Mouse (Mus musculus) layer of hippocampus, adult 2 months (tissue): ENCODE measurements at regions not wholly inside any gene's neighbourhood (a gene's known extent, or its start where the extent isn't known, plus 50 kb on each side); places are given as distances from the start of the nearest gene placed in this dataset.

Experiments used
- DNase-seq, 2 experiments: peaks; one replicate each; pipeline ENCODE4 v3.0.0; 2022; ENCODE audit warnings: low spot score in 2 of 2
- H3K27ac ChIP-seq: fragments of 200-600 bp; 2 replicates; pipeline ENCODE4 v1.8.1; 2022
- H3K4me3 ChIP-seq: fragments of 200-600 bp; 2 replicates; pipeline ENCODE4 v1.8.1; 2022; ENCODE audit warnings: mild to moderate bottlenecking
- CTCF ChIP-seq: fragments of 200-600 bp; conservative IDR thresholded peaks from 2 replicates; pipeline ENCODE4 v1.8.1; 2022; ENCODE audit warnings: antibody characterized with exemption, mild to moderate bottlenecking, moderate library complexity

DNA sequence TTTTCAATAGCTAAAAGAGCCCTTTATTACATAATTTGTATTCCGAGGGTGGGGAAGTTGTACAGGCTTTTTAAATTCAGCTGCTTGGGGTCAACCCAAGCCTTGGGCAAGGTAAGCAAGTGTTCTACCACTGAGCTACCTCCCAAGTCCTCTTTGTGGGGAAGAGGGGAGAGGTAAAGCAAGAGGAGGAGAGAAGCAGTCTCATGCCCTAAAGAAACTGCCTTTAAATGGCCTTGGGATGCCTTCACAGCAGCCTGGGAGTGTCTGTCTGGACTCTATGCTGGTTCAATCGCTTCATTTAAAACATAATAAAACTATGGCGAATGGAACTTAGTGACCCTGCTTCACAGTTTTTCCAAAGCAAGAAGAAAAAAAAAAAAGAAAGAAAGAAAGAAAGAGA, 77.0 kb upstream of the Mad2l1 start:
- no peak for TF ChIP-seq CTCF
- H3K4me3 ChIP-seq = no peak overlapping the region
- no peak overlapping the region for H3K27ac ChIP-seq
- no peak for DNase-seq

DNA sequence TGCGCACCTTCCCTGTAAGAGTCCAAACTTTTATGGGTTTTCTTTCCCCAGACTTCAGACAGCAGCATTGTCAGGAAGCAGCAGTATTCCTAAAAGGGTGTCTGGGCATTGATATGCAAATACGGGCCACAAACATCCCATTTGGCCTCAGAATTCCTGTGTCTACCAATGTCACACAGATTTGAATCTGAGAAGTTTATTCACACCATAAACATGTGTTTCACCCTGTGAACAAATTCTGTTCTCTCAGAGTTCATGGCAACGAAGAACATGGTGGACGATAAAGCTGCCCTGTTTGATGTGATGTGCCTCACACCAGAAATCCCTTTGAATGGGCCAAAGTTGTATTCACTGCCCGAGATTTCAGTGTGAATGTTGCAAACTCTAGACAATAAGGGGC, 70.7 kb upstream of the Mad2l1 start:
- H3K27ac ChIP-seq = no peak overlapping the region
- no peak for DNase-seq
- no peak for TF ChIP-seq CTCF
- no peak overlapping the region for H3K4me3 ChIP-seq

DNA sequence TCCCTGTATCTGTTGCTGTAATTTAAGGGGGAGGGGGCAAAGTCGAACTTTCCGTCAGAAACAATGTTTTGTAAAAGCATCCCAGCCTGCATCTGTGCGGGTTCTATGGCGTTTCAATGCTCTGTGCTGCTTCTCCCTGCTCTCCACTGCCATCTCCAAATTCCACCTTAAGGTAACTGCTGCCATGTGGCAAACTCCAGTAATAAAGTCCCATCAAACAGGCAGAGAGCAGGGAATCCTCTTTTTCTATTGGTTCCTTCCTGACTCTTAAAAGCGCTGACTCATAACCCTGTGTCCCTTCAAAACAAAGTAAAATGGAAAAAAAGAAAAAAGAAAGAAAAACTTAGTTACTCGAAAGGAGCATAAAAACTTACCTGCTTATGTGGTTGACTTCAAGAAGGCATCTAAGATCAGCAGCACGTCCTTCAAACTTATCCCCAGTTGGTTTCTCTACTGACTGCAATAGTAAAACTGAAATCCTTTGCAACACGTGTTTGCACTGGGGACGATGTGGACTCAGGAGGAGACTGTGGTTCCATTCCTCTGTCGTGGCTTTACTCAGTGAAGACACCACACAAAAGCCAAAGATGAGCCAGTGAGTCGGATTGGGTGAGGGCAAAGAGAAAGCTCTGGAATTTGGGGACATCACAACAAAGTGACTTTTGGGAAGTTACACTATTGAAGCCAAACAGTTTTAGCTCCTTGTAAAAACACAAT, 69.9 kb upstream of the Mad2l1 start:
- DNase-seq = no peak
- TF ChIP-seq CTCF = no peak
- H3K27ac ChIP-seq = no peak overlapping the region
- H3K4me3 ChIP-seq = no peak overlapping the region

DNA sequence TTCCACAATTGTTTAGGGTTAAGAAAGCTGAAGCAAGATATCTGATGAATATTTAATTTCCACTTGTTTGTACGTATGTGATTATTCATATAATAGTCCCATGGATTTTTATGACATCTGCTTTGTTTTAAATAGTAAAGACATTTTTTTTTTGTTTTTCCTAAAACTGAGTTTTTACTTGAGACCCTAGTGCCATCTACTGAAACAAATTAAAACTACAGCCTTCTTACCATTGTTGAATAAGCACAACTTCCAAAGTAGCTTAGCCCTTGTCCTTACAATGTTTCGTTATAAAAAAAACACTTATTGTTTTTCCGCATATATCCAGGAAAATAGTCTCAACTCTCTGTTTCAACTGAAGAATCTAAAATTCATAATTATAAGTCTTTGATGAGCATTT, 68.4 kb upstream of the Mad2l1 start:
- Histone ChIP-seq H3K4me3 (no peak overlapping the region), H3K27ac (no peak overlapping the region)
- peak in 1 of 2 experiments; percentile 4 for DNase-seq
- TF ChIP-seq CTCF = peak; percentile 89

DNA sequence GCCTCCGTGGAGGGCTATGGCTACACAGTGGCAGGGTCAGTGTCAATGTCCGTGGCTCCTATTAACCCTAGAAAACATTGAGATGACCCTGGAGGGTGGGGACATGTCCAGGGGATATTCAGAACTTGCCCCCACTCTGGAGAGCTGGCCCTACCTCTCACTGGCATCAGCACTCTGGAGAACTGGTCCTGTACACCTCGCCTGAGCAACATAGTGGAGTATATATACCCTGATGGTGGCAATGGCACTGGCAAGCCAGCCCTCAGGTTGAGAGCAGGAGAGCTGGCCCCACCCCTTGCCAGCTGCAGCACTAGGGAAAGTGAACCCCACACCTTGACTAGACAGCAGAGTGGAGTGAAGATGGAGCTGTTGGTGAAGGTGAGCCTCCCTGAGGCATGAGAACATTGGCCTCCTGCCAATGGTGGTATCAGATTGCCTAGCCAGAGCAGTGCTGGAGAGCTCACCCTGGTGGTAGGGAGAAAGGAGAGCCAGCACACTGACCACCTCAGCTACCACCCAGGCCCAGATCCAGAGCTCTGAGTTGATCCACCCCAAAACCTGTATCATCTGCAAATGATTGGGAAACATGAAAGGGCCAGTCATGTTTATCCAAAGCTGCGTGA, 64.5 kb upstream of the Mad2l1 start:
- H3K27ac ChIP-seq = no peak overlapping the region
- no peak for DNase-seq
- no peak overlapping the region for H3K4me3 ChIP-seq
- TF ChIP-seq CTCF = no peak

DNA sequence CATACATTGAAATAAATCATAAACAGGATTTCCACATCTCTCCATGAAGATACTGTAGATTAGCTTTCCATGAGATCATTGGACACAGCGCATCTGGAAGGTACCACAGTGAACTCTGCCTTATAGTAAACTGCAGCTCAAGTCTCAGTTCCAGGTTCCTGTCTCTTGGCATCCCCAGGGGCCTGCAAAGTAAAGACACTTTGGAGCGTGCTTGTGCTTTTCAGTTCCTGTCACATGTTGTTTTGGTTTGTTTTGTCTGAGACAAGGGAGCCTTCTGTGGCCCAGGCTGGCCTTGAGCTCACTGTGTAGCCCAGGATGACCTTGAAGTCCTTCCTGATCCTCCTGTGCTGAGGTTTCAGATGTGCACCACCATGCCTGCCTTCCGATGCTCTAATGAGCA, 63.4 kb upstream of the Mad2l1 start:
- H3K27ac ChIP-seq = no peak overlapping the region
- DNase-seq = no peak
- H3K4me3 ChIP-seq = no peak overlapping the region
- TF ChIP-seq CTCF = no peak

DNA sequence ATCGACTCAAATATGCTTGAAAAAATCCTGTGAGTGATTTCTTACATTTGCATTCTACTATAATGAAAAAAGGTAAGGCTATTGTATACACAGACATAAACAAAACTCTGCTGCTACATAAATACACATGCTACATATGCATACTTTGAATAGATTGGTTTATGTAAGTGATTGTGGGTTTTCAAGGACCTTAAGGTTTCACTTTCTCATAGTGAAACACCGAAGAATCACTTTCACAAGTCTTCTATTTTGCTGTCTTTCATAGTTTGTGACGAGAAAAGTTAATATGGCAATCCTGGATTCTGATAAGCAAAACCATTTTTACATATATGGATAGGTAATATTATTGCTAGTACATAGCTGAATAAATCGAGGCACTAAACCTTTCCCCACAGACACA, 62.5 kb upstream of the Mad2l1 start:
- no peak for DNase-seq
- TF ChIP-seq CTCF = no peak
- Histone ChIP-seq H3K4me3 (no peak overlapping the region), H3K27ac (no peak overlapping the region)

DNA sequence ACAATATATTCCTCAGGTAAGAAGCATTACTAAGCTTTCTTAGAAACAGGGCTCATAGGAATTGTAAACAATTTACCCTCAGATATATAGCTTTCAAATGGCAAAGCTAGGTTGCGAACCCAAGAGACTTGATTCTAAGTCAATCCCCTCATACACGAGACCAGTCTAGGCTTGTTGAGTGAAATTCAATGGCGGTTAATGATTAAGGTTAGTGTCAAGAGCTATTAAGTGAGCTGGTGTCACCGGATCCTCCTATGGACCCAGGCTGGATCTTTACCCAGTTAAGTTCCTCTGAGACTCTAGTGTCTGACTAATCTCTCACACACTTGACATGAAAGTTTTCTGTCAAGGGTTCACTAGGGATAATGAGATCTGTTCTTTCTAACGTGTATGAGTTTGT, 57.6 kb upstream of the Mad2l1 start:
- DNase-seq = no peak
- no peak for TF ChIP-seq CTCF
- H3K27ac ChIP-seq = no peak overlapping the region
- no peak overlapping the region for H3K4me3 ChIP-seq

DNA sequence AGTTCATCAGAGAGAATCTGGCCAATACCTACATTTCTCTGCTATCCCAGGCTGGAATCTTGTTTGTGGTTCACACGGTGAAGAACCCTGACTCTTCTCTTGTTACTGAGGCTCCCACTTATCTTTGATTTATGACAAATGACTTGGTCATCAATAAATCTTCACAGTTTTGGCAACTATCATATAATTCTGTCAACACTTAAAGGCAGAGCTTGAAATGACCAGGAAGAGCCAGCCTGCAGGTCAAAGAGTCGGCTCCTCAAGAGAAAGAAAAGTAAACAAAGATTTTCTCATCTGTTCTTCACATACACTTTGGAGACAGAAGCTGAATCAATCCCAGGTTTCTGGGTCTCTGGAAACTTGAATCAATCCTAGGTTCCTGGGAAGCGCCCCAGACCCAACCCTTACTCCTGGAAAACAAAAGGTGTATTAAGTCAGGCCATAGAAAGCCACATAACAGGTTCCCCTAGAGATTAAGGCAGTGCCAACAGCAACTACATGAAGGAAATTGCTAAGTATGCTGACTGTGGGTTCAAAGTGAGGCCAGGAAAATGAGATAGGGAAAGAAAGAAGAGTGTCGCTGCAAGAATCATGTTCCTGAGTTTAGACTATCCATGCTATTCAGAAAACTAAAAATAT, 56.7 kb upstream of the Mad2l1 start:
- no peak overlapping the region for H3K4me3 ChIP-seq
- no peak for TF ChIP-seq CTCF
- no peak overlapping the region for H3K27ac ChIP-seq
- no peak for DNase-seq

DNA sequence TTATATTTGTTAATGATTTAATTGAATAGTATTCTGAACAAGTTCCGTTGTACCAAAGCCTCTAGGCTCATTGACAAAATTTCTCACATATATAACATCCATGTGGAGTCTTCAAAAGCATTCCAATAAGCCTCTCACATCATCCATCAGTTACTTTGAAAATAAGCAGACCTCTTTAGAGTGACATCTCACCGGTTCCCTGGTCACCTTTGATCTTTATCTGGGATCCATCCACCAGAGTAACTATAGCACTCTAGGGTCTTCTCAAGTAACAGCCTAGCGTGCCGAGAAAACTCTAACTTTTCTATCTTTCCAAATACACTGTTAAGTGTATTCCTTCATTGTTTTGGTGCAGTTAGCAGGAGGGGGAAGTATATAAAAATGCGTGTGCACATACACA, 55.6 kb upstream of the Mad2l1 start:
- no peak overlapping the region for H3K27ac ChIP-seq
- H3K4me3 ChIP-seq = no peak overlapping the region
- no peak for TF ChIP-seq CTCF
- no peak for DNase-seq

DNA sequence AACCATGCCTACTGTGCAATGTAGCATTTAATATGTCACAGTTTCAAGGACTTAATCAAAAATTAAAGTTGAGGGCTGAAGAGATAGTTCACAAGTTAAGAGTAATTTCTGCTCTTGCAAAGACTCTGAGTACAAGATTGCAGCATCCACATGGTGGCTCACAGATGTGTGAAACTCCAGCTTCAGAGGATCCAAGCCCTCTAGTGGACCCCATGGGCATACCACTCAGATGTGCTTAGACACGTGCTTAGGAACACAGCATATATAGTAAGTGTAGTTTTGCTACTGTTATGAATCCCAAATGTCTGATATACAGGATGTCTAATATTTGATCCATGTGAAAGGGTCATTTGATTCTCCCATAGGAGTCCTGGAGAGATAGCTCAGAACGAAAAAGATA, 55.0 kb upstream of the Mad2l1 start:
- H3K27ac ChIP-seq = no peak overlapping the region
- DNase-seq = no peak
- peak; percentile 44 for TF ChIP-seq CTCF
- H3K4me3 ChIP-seq = no peak overlapping the region

DNA sequence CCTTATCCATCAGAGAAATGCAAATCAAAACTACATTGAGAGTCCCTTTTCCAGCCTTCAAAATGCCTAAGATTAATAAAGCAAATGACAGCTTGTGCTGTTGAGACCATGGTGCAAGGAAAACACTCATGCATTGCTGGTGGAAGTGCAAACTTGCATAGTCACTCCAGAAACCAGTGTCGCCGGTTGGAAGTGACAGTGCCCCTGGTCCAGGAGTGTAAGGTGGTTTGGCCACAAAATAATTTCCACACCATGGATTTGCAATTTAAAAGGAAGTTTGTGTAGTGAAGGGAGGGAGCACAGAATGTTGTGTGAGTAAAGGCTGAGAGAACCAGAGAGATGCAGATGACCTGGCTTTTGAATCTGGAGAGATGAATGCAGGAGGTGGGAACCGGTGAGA, 52.4 kb upstream of the Mad2l1 start:
- DNase-seq = no peak
- Histone ChIP-seq H3K27ac (no peak overlapping the region), H3K4me3 (no peak overlapping the region)
- no peak for TF ChIP-seq CTCF
